Mouse (Mus musculus) small intestine, adult 2 months (tissue): ENCODE results near the gene Eaf2.

ENCODE experiments used
- CTCF ChIP-seq: fragments of 200-500 bp; IDR thresholded peaks from 2 replicates; pipeline ENCODE4 v1.5.1; 2012; ENCODE audit warnings: low read depth, mild to moderate bottlenecking, control low read depth, inconsistent platforms, low read length, moderate library complexity, mixed read lengths; ENCODE audit not compliant: insufficient replicate concordance, insufficient read length; ENCODE audit errors: extremely low read depth
- POLR2A ChIP-seq: fragments of 200-500 bp; IDR thresholded peaks from 2 replicates; pipeline ENCODE4 v1.6.1; 2012; ENCODE audit warnings: low read depth, mild to moderate bottlenecking, control low read depth, inconsistent platforms, low read length, moderate library complexity

DNA sequence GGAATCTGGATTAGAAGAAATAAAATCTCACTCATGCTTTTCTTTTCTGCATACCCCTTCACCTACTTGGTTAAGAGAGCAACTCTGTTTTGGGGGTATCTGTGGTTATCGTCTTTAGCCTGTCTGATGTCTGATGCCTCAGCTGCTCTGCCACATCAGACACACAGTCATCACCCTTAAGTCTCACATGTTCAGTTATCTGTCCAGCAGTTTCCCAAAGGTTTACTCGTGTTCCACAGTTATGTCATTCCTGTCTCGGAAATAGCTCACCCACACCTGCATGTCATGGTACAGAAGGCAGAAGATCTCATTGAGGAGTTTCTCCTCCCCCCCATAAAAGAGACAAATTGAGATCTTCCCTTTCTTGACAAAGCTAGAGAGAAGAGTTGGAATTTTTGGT is 54.1 kb downstream of the Eaf2 start:
- TF ChIP-seq POLR2A: no peak
- TF ChIP-seq CTCF: no peak
